Mouse (Mus musculus): ENCODE data around the gene Krtap4-13. TPM values are rescaled to one million over a fixed set of nuclear protein-coding genes. Genes with fewer than 3 reads are reported as not detected.

Krtap4-13 gene
- polyA plus RNA-seq, 1 experiment from 2014 or later: not detected

Other genes starting within 250 kb of the Krtap4-13 start
- gene Krtap3-1, start 243.3 kb downstream of the Krtap4-13 start, polyA plus RNA-seq (2014; fragmentation: Nextera tagmentation; extraction: Ambion mirVana): 0.51 TPM in 1 of 2 replicates, not detected in the other
- gene Krtap1-5, start 228.9 kb downstream of the Krtap4-13 start, polyA plus RNA-seq (2014; fragmentation: Nextera tagmentation; extraction: Ambion mirVana): not detected in 2 replicates
- not detected in 2 replicates for gene Krtap1-4, start 226.2 kb downstream of the Krtap4-13 start, polyA plus RNA-seq (2014; fragmentation: Nextera tagmentation; extraction: Ambion mirVana)
- 0.26 TPM in 1 of 2 replicates, not detected in the other for gene Krtap1-3, start 218.6 kb downstream of the Krtap4-13 start, polyA plus RNA-seq (2014; fragmentation: Nextera tagmentation; extraction: Ambion mirVana)
- not detected in 2 replicates for gene Krtap9-3, start 211.8 kb downstream of the Krtap4-13 start, polyA plus RNA-seq (2014; fragmentation: Nextera tagmentation; extraction: Ambion mirVana)
- not detected in 2 replicates for gene Gm11938, start 206.6 kb downstream of the Krtap4-13 start, polyA plus RNA-seq (2014; fragmentation: Nextera tagmentation; extraction: Ambion mirVana)
- not detected in 2 replicates for gene Gm11937, start 199.7 kb downstream of the Krtap4-13 start, polyA plus RNA-seq (2014; fragmentation: Nextera tagmentation; extraction: Ambion mirVana)
- gene Krtap2-4, start 195.0 kb downstream of the Krtap4-13 start, polyA plus RNA-seq (2014; fragmentation: Nextera tagmentation; extraction: Ambion mirVana): 0.54 TPM in 1 of 2 replicates, not detected in the other
- gene Gm11562, start 189.5 kb downstream of the Krtap4-13 start, polyA plus RNA-seq (2014; fragmentation: Nextera tagmentation; extraction: Ambion mirVana): not detected in 2 replicates
- gene Krtap4-1, start 181.7 kb downstream of the Krtap4-13 start, polyA plus RNA-seq (2014; fragmentation: Nextera tagmentation; extraction: Ambion mirVana): not detected in 2 replicates
- not detected in 2 replicates for gene Krtap4-2, start 174.8 kb downstream of the Krtap4-13 start, polyA plus RNA-seq (2014; fragmentation: Nextera tagmentation; extraction: Ambion mirVana)
- gene Krtap4-7, start 165.8 kb downstream of the Krtap4-13 start, polyA plus RNA-seq (2014; fragmentation: Nextera tagmentation; extraction: Ambion mirVana): 0.29 TPM in 1 of 2 replicates, not detected in the other
- gene Gm11555, start 159.7 kb downstream of the Krtap4-13 start, polyA plus RNA-seq (2014; fragmentation: Nextera tagmentation; extraction: Ambion mirVana): not detected in 2 replicates
- 0.17 TPM in 1 of 2 replicates, not detected in the other for gene Gm11563, start 150.9 kb downstream of the Krtap4-13 start, polyA plus RNA-seq (2014; fragmentation: Nextera tagmentation; extraction: Ambion mirVana)
- gene Krtap4-6, start 143.9 kb downstream of the Krtap4-13 start, polyA plus RNA-seq (2014; fragmentation: Nextera tagmentation; extraction: Ambion mirVana): not detected in 2 replicates
- not detected in 2 replicates for gene Gm14190, start 119.2 kb downstream of the Krtap4-13 start, polyA plus RNA-seq (2014; fragmentation: Nextera tagmentation; extraction: Ambion mirVana)
- not detected in 2 replicates for gene Gm14180, start 75.6 kb downstream of the Krtap4-13 start, polyA plus RNA-seq (2014; fragmentation: Nextera tagmentation; extraction: Ambion mirVana)
- gene Gm11595, start 37.0 kb downstream of the Krtap4-13 start, polyA plus RNA-seq (2014; fragmentation: Nextera tagmentation; extraction: Ambion mirVana): not detected in 2 replicates
- not detected in 2 replicates for gene Krtap4-8, start 29.2 kb downstream of the Krtap4-13 start, polyA plus RNA-seq (2014; fragmentation: Nextera tagmentation; extraction: Ambion mirVana)
- gene Krtap4-9, start 24.7 kb downstream of the Krtap4-13 start, polyA plus RNA-seq (2014; fragmentation: Nextera tagmentation; extraction: Ambion mirVana): not detected in 2 replicates
- gene Gm11596, start 16.4 kb downstream of the Krtap4-13 start, polyA plus RNA-seq (2014; fragmentation: Nextera tagmentation; extraction: Ambion mirVana): not detected in 2 replicates
- gene Gm11569, start 11.0 kb downstream of the Krtap4-13 start, polyA plus RNA-seq (2014; fragmentation: Nextera tagmentation; extraction: Ambion mirVana): not detected in 2 replicates
- gene Gm11554, start 5.4 kb downstream of the Krtap4-13 start, polyA plus RNA-seq (2014; fragmentation: Nextera tagmentation; extraction: Ambion mirVana): not detected in 2 replicates
- not detected in 2 replicates for gene Gm11564, start 5.8 kb upstream of the Krtap4-13 start, polyA plus RNA-seq (2014; fragmentation: Nextera tagmentation; extraction: Ambion mirVana)
- gene 2300003K06Rik, start 28.2 kb upstream of the Krtap4-13 start, polyA plus RNA-seq (2014; fragmentation: Nextera tagmentation; extraction: Ambion mirVana): not detected in 2 replicates
- gene Krtap4-16, start 41.7 kb upstream of the Krtap4-13 start, polyA plus RNA-seq (2014; fragmentation: Nextera tagmentation; extraction: Ambion mirVana): not detected in 2 replicates
- not detected in 2 replicates for gene Gm11568, start 48.0 kb upstream of the Krtap4-13 start, polyA plus RNA-seq (2014; fragmentation: Nextera tagmentation; extraction: Ambion mirVana)
- not detected in 2 replicates for gene Gm11559, start 54.6 kb upstream of the Krtap4-13 start, polyA plus RNA-seq (2014; fragmentation: Nextera tagmentation; extraction: Ambion mirVana)
- gene Krtap9-1, start 63.5 kb upstream of the Krtap4-13 start, polyA plus RNA-seq (2014; fragmentation: Nextera tagmentation; extraction: Ambion mirVana): not detected in 2 replicates
- gene Gm11567, start 69.3 kb upstream of the Krtap4-13 start, polyA plus RNA-seq (2014; fragmentation: Nextera tagmentation; extraction: Ambion mirVana): not detected in 2 replicates
- gene Krtap31-1, start 98.0 kb upstream of the Krtap4-13 start, polyA plus RNA-seq (2014; fragmentation: Nextera tagmentation; extraction: Ambion mirVana): not detected in 2 replicates
- gene Gm11565, start 104.9 kb upstream of the Krtap4-13 start, polyA plus RNA-seq (2014; fragmentation: Nextera tagmentation; extraction: Ambion mirVana): not detected in 2 replicates
- gene Krtap31-2, start 126.4 kb upstream of the Krtap4-13 start, polyA plus RNA-seq (2014; fragmentation: Nextera tagmentation; extraction: Ambion mirVana): not detected in 2 replicates
- gene Krtap9-5, start 138.6 kb upstream of the Krtap4-13 start, polyA plus RNA-seq (2014; fragmentation: Nextera tagmentation; extraction: Ambion mirVana): not detected in 2 replicates
- gene Krtap29-1, start 169.2 kb upstream of the Krtap4-13 start, polyA plus RNA-seq (2014; fragmentation: Nextera tagmentation; extraction: Ambion mirVana): not detected in 2 replicates
- 0.26 TPM in 1 of 2 replicates, not detected in the other for gene Krtap16-1, start 176.7 kb upstream of the Krtap4-13 start, polyA plus RNA-seq (2014; fragmentation: Nextera tagmentation; extraction: Ambion mirVana)
- 0.38 and 0.63 TPM in 2 replicates for gene Krtap17-1, start 184.1 kb upstream of the Krtap4-13 start, polyA plus RNA-seq (2014; fragmentation: Nextera tagmentation; extraction: Ambion mirVana)
- gene Krt33a, start 206.3 kb upstream of the Krtap4-13 start, polyA plus RNA-seq (2014; fragmentation: Nextera tagmentation; extraction: Ambion mirVana): 0.20 and 0.54 TPM in 2 replicates
- gene Krt33b, start 220.0 kb upstream of the Krtap4-13 start, polyA plus RNA-seq (2014; fragmentation: Nextera tagmentation; extraction: Ambion mirVana): 0.96 and 1.3 TPM in 2 replicates
- gene Krt34, start 231.7 kb upstream of the Krtap4-13 start, polyA plus RNA-seq (2014; fragmentation: Nextera tagmentation; extraction: Ambion mirVana): 0.40 TPM in 1 of 2 replicates, not detected in the other
- 0.30 and 1.3 TPM in 2 replicates for gene Krt31, start 240.7 kb upstream of the Krtap4-13 start, polyA plus RNA-seq (2014; fragmentation: Nextera tagmentation; extraction: Ambion mirVana)

Measured in embryonic facial prominence, embryonic 14.5 days (tissue).